Mouse (Mus musculus): ENCODE data around the gene Kdelc2. TPM values are rescaled to one million over a fixed set of nuclear protein-coding genes. Genes with fewer than 3 reads are reported as not detected.

Gene Kdelc2
- 1 to 10 TPM; 5.9 to 7.3 (median 6.9) TPM for total RNA-seq (2022)

GRCm38 (mm10) chr9:53383951-53384866 lies at the start of gene Kdelc2:
Kdelc2 (plus strand) TSS chr9:53384025.
- peak; percentile 52 to 88 for DNase-seq (ENCODE audit: low spot score in 2 of 2)

- no peak for DNase-seq (ENCODE audit: low spot score in 2 of 2)
Observed at GRCm38 (mm10) chr9:53335131-53335530, 48.7 kb upstream of the Kdelc2 start.

GRCm38 (mm10) chr9:53339603-53340002 lies 44.2 kb upstream of the Kdelc2 start:
- DNase-seq (ENCODE audit: low spot score in 2 of 2) = no peak

GRCm38 (mm10) chr9:53340328-53340916 lies 43.4 kb upstream of the Kdelc2 start:
- DNase-seq (ENCODE audit: low spot score in 2 of 2) = no peak

- DNase-seq (ENCODE audit: low spot score in 2 of 2) = no peak
Observed at GRCm38 (mm10) chr9:53340969-53341368, 42.9 kb upstream of the Kdelc2 start.

- no peak for DNase-seq (ENCODE audit: low spot score in 2 of 2)
Observed at GRCm38 (mm10) chr9:53341981-53342380, 41.8 kb upstream of the Kdelc2 start.

GRCm38 (mm10) chr9:53344646-53345432 lies 39.0 kb upstream of the Kdelc2 start:
- DNase-seq (ENCODE audit: low spot score in 2 of 2) = peak in 1 of 2 experiments; percentile 68

GRCm38 (mm10) chr9:53345728-53346127 lies 38.1 kb upstream of the Kdelc2 start:
- no peak for DNase-seq (ENCODE audit: low spot score in 2 of 2)

GRCm38 (mm10) chr9:53346402-53346801 lies 37.4 kb upstream of the Kdelc2 start:
- DNase-seq (ENCODE audit: low spot score in 2 of 2) = no peak

- DNase-seq (ENCODE audit: low spot score in 2 of 2) = no peak
Observed at GRCm38 (mm10) chr9:53349211-53349610, 34.6 kb upstream of the Kdelc2 start.

- no peak for DNase-seq (ENCODE audit: low spot score in 2 of 2)
Observed at GRCm38 (mm10) chr9:53350331-53350730, 33.5 kb upstream of the Kdelc2 start.

- no peak for DNase-seq (ENCODE audit: low spot score in 2 of 2)
Observed at GRCm38 (mm10) chr9:53351899-53352298, 31.9 kb upstream of the Kdelc2 start.

GRCm38 (mm10) chr9:53353161-53353560 lies 30.7 kb upstream of the Kdelc2 start:
- DNase-seq (ENCODE audit: low spot score in 2 of 2) = no peak

- DNase-seq (ENCODE audit: low spot score in 2 of 2) = no peak
Observed at GRCm38 (mm10) chr9:53356219-53357155, 27.3 kb upstream of the Kdelc2 start.

- DNase-seq (ENCODE audit: low spot score in 2 of 2) = no peak
Observed at GRCm38 (mm10) chr9:53371339-53371738, 12.5 kb upstream of the Kdelc2 start.

- no peak for DNase-seq (ENCODE audit: low spot score in 2 of 2)
Observed at GRCm38 (mm10) chr9:53375907-53376306, 7.9 kb upstream of the Kdelc2 start.

GRCm38 (mm10) chr9:53376820-53377219 lies 7.0 kb upstream of the Kdelc2 start:
- DNase-seq (ENCODE audit: low spot score in 2 of 2) = no peak

- no peak for DNase-seq (ENCODE audit: low spot score in 2 of 2)
Observed at GRCm38 (mm10) chr9:53377597-53377996, 6.2 kb upstream of the Kdelc2 start.

GRCm38 (mm10) chr9:53378171-53378570 lies 5.7 kb upstream of the Kdelc2 start:
- no peak for DNase-seq (ENCODE audit: low spot score in 2 of 2)

GRCm38 (mm10) chr9:53380595-53380994 lies 3.2 kb upstream of the Kdelc2 start:
- no peak for DNase-seq (ENCODE audit: low spot score in 2 of 2)

GRCm38 (mm10) chr9:53381113-53381615 lies 2.7 kb upstream of the Kdelc2 start:
- no peak for DNase-seq (ENCODE audit: low spot score in 2 of 2)
